Mouse (Mus musculus): ENCODE results near the gene Nptx2. TPM values are rescaled to one million over a fixed set of nuclear protein-coding genes. Genes with fewer than 3 reads are reported as not detected.

The Nptx2 gene
- polyA plus RNA-seq, 1 experiment = not detected

- H3K4me2 ChIP-seq (ENCODE audit: low read depth) = no peak overlapping the region
- H3K36me3 ChIP-seq (ENCODE audit: control insufficient read depth, insufficient read depth) = no peaks in the 10 kb centered on the region
- H3K79me2 ChIP-seq (ENCODE audit: control insufficient read depth, insufficient read depth) = no peaks in the 10 kb centered on the region
- no peak overlapping the region for H3ac ChIP-seq (ENCODE audit: control insufficient read depth, insufficient read length)
- H3K4me3 ChIP-seq = no peak overlapping the region
- no peak for TF ChIP-seq SRF (IDR thresholded peaks at IDR 0.05; ENCODE audit: control insufficient read depth, insufficient read length, low read depth)
- TF ChIP-seq POLR2A (IDR thresholded peaks at IDR 0.05; ENCODE audit: insufficient read length, low read depth) = no peak
- TF ChIP-seq MYOD1 (IDR thresholded peaks at IDR 0.05; ENCODE audit: control insufficient read depth in 1 of 3, insufficient read length in 2 of 3, low read depth in 2 of 3) = no peak
- no peaks in the 10 kb centered on the region for H3K27me3 ChIP-seq (ENCODE audit: control insufficient read depth, insufficient read depth, insufficient read length)
Measured at GRCm38 (mm10) chr5:144506156-144506555, 39.5 kb upstream of the Nptx2 start.

DNA sequence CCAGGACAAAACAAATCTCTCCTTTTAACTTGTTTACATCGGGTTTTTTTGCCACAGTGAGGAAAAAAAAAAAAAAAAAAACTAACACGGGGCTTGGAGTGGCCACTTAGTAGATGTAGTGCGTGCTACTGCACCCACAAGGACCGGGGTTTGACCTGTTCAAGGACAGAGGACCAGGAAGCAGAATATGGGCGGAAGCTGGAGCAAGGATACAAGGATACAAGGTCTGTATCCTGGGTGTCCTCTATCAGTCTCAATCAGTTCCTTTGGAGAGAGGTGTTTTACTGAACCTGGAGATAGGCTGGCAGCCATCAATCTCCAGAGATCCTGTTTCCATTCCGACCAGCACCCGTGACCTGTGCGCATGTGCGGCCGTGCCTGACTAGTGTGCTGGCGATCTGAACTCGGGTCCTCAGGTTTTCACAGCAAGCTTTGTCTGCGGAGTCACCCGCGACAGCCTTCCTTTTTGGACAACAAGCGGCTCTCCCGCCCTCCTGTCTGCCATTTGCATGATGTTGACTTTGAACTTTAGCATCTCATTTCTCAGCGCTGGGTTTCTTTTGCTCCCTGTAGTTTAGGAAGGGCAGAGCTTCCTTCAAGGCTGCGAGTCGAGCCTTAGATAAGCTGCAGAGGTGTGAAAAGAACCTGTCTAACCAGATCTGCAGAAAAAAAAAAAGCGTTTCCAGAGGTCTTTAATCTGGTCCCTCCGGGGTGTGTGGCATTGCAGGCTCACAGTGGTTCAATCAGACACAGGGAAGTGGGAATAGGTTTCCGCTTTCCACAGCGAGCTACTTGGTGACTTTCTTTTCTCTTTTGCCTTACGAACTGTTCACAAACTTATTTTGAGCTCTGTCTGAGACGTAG lies 38.8 kb upstream of the Nptx2 start:
- Histone ChIP-seq H3K4me2 (ENCODE audit: low read depth) (no peak overlapping the region), H3K4me3 (no peak overlapping the region), H3K27me3 (ENCODE audit: control insufficient read depth, insufficient read depth, insufficient read length) (no peaks in the 10 kb centered on the region), H3K79me2 (ENCODE audit: control insufficient read depth, insufficient read depth) (no peaks in the 10 kb centered on the region), H3K36me3 (ENCODE audit: control insufficient read depth, insufficient read depth) (no peaks in the 10 kb centered on the region), H3ac (ENCODE audit: control insufficient read depth, insufficient read length) (no peak overlapping the region)
- TF ChIP-seq MAX (IDR thresholded peaks at IDR 0.05; ENCODE audit: low read depth) (no peak), MYOD1 (IDR thresholded peaks at IDR 0.05; ENCODE audit: control insufficient read depth in 1 of 3, insufficient read length in 2 of 3, low read depth in 2 of 3) (no peak), POLR2A (IDR thresholded peaks at IDR 0.05; ENCODE audit: insufficient read length, low read depth) (no peak)

DNA sequence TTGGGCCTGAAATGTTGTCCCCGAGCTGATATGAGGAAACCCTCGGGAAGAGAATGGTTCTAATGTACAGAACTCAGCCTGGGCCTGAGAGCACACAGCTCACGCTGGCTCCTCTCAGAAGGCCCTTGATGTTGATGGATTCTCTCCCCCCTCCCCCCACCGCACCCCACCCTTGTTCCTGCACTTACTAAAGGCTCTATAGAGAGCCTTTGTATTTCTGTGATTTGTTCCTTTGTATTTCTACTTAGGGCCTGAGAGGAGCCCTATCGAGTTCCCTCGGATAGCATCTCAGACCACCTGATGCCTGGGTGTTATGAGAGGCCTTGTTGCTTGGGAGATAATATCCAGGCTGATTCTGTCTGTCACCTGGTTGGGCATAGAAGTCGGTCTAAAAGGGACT lies 36.3 kb upstream of the Nptx2 start:
- Histone ChIP-seq H3K27me3 (ENCODE audit: control insufficient read depth, insufficient read depth, insufficient read length) (no peaks in the 10 kb centered on the region), H3K36me3 (ENCODE audit: control insufficient read depth, insufficient read depth) (no peaks in the 10 kb centered on the region), H3ac (ENCODE audit: control insufficient read depth, insufficient read length) (no peak overlapping the region), H3K79me2 (ENCODE audit: control insufficient read depth, insufficient read depth) (no peaks in the 10 kb centered on the region), H3K4me2 (ENCODE audit: low read depth) (no peak overlapping the region), H3K4me3 (no peak overlapping the region)
- no peak for TF ChIP-seq TCF3 (IDR thresholded peaks at IDR 0.05; ENCODE audit: insufficient read length, low read depth)
- no peak for TF ChIP-seq TCF12 (IDR thresholded peaks at IDR 0.05; ENCODE audit: insufficient read depth, poor library complexity, severe bottlenecking)
- TF ChIP-seq USF1 (IDR thresholded peaks at IDR 0.05; ENCODE audit: low read depth) = no peak
- no peak for TF ChIP-seq POLR2AphosphoS2 (IDR thresholded peaks at IDR 0.05; ENCODE audit: insufficient read length, low read depth)
- TF ChIP-seq SRF (IDR thresholded peaks at IDR 0.05; ENCODE audit: control insufficient read depth, insufficient read length, low read depth) = no peak

DNA sequence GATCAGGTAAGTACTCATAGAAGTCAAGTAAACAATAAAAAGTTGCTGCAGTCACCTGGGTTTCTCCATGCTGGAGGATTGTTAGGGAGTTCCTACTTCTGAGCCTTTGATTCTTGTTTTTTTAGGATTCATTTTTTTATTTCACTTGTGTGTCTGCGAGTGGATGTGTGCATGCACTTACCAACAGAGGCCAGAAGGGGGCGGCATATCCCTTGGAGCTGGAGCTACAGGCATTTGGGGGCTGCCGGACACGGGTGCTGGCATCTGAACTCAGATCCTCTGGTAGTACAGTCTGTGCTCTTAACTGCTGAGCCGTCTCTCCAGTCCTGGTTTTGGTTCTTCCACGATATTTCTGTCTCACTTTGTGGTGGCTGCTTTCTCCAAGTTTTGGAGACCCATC lies 31.0 kb upstream of the Nptx2 start:
- Histone ChIP-seq H3K36me3 (ENCODE audit: control insufficient read depth, insufficient read depth) (no peaks in the 10 kb centered on the region), H3K79me2 (ENCODE audit: control insufficient read depth, insufficient read depth) (no peaks in the 10 kb centered on the region), H3K4me3 (no peak overlapping the region), H3ac (ENCODE audit: control insufficient read depth, insufficient read length) (no peak overlapping the region), H3K27me3 (ENCODE audit: control insufficient read depth, insufficient read depth, insufficient read length) (peaks cover 5% of the 10 kb centered on the region), H3K4me2 (ENCODE audit: low read depth) (no peak overlapping the region)
- TF ChIP-seq E2F4 (IDR thresholded peaks at IDR 0.05; ENCODE audit: insufficient read depth) = no peak
- TF ChIP-seq POLR2AphosphoS2 (IDR thresholded peaks at IDR 0.05; ENCODE audit: insufficient read length, low read depth) = no peak
- no peak for TF ChIP-seq POLR2A (IDR thresholded peaks at IDR 0.05; ENCODE audit: insufficient read length, low read depth)

- Histone ChIP-seq H3K4me2 (ENCODE audit: low read depth) (no peak overlapping the region), H3K79me2 (ENCODE audit: control insufficient read depth, insufficient read depth) (no peaks in the 10 kb centered on the region), H3K27me3 (ENCODE audit: control insufficient read depth, insufficient read depth, insufficient read length) (peaks cover 5% of the 10 kb centered on the region), H3K36me3 (ENCODE audit: control insufficient read depth, insufficient read depth) (no peaks in the 10 kb centered on the region), H3K4me3 (no peak overlapping the region), H3ac (ENCODE audit: control insufficient read depth, insufficient read length) (no peak overlapping the region)
- no peak for TF ChIP-seq CEBPB (IDR thresholded peaks at IDR 0.05; ENCODE audit: insufficient read depth, poor library complexity, severe bottlenecking)
- no peak for TF ChIP-seq REST (IDR thresholded peaks at IDR 0.05; ENCODE audit: insufficient read depth, insufficient read length)
- TF ChIP-seq TCF3 (IDR thresholded peaks at IDR 0.05; ENCODE audit: insufficient read length, low read depth) = no peak
- TF ChIP-seq MAX (IDR thresholded peaks at IDR 0.05; ENCODE audit: low read depth) = no peak
- no peak for TF ChIP-seq USF1 (IDR thresholded peaks at IDR 0.05; ENCODE audit: low read depth)
- TF ChIP-seq E2F4 (IDR thresholded peaks at IDR 0.05; ENCODE audit: insufficient read depth) = no peak
- TF ChIP-seq MYOG (IDR thresholded peaks at IDR 0.05; ENCODE audit: control insufficient read depth in 1 of 3, insufficient read depth in 1 of 3, insufficient read length in 2 of 3, low read depth in 2 of 3) = no peak
- no peak for TF ChIP-seq POLR2A (IDR thresholded peaks at IDR 0.05; ENCODE audit: insufficient read length, low read depth)
- no peak for TF ChIP-seq TCF12 (IDR thresholded peaks at IDR 0.05; ENCODE audit: insufficient read depth, poor library complexity, severe bottlenecking)
- no peak for TF ChIP-seq MYOD1 (IDR thresholded peaks at IDR 0.05; ENCODE audit: control insufficient read depth in 1 of 3, insufficient read length in 2 of 3, low read depth in 2 of 3)
- no peak for TF ChIP-seq POLR2AphosphoS2 (IDR thresholded peaks at IDR 0.05; ENCODE audit: insufficient read length, low read depth)
- TF ChIP-seq SRF (IDR thresholded peaks at IDR 0.05; ENCODE audit: control insufficient read depth, insufficient read length, low read depth) = no peak
Measured at GRCm38 (mm10) chr5:144515241-144515640, 30.5 kb upstream of the Nptx2 start.
